Mouse (Mus musculus) kidney, embryonic 15.5 days (tissue): ENCODE measurements around the gene Bbs9. TPM values are rescaled to one million over a fixed set of nuclear protein-coding genes. Genes with fewer than 3 reads are reported as not detected.

ENCODE experiments used
- ATAC-seq: fragments of 200-750 bp; cut with Nextera tagmentation; replicated peaks from 2 replicates; pipeline ENCODE4 v1.8.0; 2017; ENCODE audit warnings: moderate TSS enrichment; ENCODE audit not compliant: low FRiP score
- H3K27ac ChIP-seq: fragments of 300-500 bp; sonication (generic); 2 replicates; pipeline ENCODE4 v1.5.1; 2015; ENCODE audit warnings: mild to moderate bottlenecking, inconsistent platforms
- H3K27me3 ChIP-seq: fragments of 300-500 bp; sonication (generic); 2 replicates; pipeline ENCODE4 v1.6.1; 2015; ENCODE audit warnings: inconsistent platforms
- H3K36me3 ChIP-seq: fragments of 300-500 bp; sonication (generic); 2 replicates; pipeline ENCODE4 v1.6.1; 2015; ENCODE audit warnings: inconsistent platforms
- H3K4me1 ChIP-seq: fragments of 300-500 bp; sonication (generic); 2 replicates; pipeline ENCODE4 v1.6.1; 2015; ENCODE audit warnings: inconsistent platforms
- H3K4me2 ChIP-seq: fragments of 300-500 bp; sonication (generic); 2 replicates; pipeline ENCODE4 v1.6.1; 2015; ENCODE audit warnings: moderate library complexity, mild to moderate bottlenecking, inconsistent platforms
- H3K4me3 ChIP-seq: fragments of 300-500 bp; sonication (generic); replicated peaks from 2 replicates; pipeline ENCODE4 v1.5.1; 2015; ENCODE audit warnings: mild to moderate bottlenecking, inconsistent platforms
- H3K9ac ChIP-seq: fragments of 300-500 bp; sonication (generic); 2 replicates; pipeline ENCODE4 v1.6.1; 2015; ENCODE audit warnings: mild to moderate bottlenecking, inconsistent platforms
- H3K9me3 ChIP-seq: fragments of 300-500 bp; sonication (generic); replicated peaks from 2 replicates; pipeline ENCODE4 v1.6.1; 2016; ENCODE audit warnings: inconsistent platforms
- WGBS: fragments of 180-500 bp; shearing (Covaris S2); methylation state at CpG from one replicate; pipeline ENCODE4 v1.1.7; 2015; ENCODE audit warnings: mixed read lengths; 5-methylcytosine and 5-hydroxymethylcytosine counted together
- polyA plus RNA-seq: library from polyadenylated mRNA; unstranded; fragments of >200 nt; fragmentation: Nextera tagmentation; extraction: Ambion mirVana; gene quantifications from 2 replicates; pipeline ENCODE4 v1.2.1, GENCODE M21; 2015

The Bbs9 gene
- polyA plus RNA-seq, 1 experiment from 2014 or later: 12.3 TPM

DNA sequence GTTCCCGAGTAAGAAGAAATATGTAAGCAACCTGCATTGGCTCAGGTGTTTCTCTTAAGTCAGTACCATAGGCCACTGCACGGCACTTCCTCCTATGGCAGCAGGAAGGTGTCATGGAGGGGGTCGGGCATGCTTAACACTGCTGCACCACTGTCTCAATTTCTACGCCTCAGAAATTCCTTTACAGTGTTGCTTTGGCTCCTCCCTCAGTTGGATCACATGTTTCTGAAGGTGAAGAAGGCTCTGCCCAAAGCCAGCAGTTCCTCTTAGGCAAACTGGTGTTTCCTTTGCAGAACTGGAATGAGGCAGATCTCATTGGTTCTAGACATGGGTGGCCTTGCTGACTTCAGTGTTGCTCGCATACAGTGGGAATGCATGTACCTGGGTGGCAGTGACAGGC, 332.2 kb downstream of the Bbs9 start:
- H3K4me3 ChIP-seq: no peak overlapping the region
- no peak for ATAC-seq
- no peak overlapping the region for H3K27ac ChIP-seq
- no peaks in the 10 kb centered on the region for H3K27me3 ChIP-seq
- H3K9me3 ChIP-seq: no peaks in the 10 kb centered on the region
- no peaks in the 10 kb centered on the region for H3K36me3 ChIP-seq
- no peak overlapping the region for H3K9ac ChIP-seq
- no peaks in the 10 kb centered on the region for H3K4me1 ChIP-seq
- H3K4me2 ChIP-seq: no peak overlapping the region
- WGBS: 81% methylated on average over 5 of the region's 5 CpGs

DNA sequence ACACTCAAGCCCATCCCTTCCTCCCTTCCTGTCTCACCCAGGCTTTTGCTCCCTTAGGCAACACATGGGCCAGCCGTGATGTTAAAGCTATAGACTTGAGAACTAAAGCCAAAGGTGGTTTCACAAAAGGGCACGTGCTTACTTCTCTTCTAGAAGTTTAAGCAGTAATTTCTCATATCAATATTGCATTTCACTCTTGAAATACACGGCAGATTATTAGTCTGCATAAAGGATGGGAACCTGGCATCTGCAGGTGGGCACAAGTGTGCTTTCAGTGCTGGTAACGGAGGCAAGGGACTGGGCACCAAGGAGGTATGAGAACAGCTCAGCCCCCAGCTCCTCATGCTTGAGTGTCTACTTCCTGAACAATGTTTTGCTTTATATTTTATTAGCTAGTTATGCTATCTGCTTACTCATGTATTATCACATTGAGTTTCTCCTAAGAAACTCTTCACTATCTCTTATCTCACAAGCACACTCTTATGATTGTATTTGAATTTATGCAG, 334.2 kb downstream of the Bbs9 start:
- Histone ChIP-seq H3K4me3 (no peak overlapping the region), H3K4me1 (peaks cover 1% of the 10 kb centered on the region; the same call in 1 of the 2 replicates), H3K9me3 (no peaks in the 10 kb centered on the region), H3K27ac (no peak overlapping the region), H3K4me2 (no peak overlapping the region), H3K9ac (no peak overlapping the region), H3K27me3 (no peaks in the 10 kb centered on the region), H3K36me3 (no peaks in the 10 kb centered on the region)
- WGBS: 90% methylated on average over 4 of the region's 4 CpGs
- no peak for ATAC-seq

DNA sequence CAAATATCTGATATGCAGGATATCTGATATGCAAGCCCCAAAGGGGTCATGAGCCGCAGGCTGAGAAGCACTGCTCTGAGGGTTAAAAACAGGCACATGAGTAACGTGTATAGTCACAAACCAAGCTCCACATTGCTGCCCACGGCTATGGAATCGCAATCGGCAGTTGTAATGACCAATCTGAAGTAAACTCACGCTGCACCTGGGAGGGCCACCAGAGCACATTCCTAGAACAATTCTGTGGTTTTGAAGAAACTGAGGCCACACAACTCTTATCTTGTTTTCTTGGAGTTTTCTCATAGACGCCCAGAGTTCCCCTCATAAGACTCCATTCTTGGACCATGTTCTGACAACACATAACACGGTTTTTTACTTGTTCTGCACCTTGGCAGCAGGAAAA, 334.9 kb downstream of the Bbs9 start:
- ATAC-seq: no peak
- no peak overlapping the region for H3K27ac ChIP-seq
- H3K9ac ChIP-seq: no peak overlapping the region
- H3K4me1 ChIP-seq: peaks cover 9% of the 10 kb centered on the region; the same call in 1 of the 2 replicates
- H3K4me2 ChIP-seq: no peak overlapping the region
- 86% methylated on average over 8 of the region's 8 CpGs for WGBS
- no peaks in the 10 kb centered on the region for H3K27me3 ChIP-seq
- no peaks in the 10 kb centered on the region for H3K9me3 ChIP-seq
- no peaks in the 10 kb centered on the region for H3K36me3 ChIP-seq
- H3K4me3 ChIP-seq: no peak overlapping the region

DNA sequence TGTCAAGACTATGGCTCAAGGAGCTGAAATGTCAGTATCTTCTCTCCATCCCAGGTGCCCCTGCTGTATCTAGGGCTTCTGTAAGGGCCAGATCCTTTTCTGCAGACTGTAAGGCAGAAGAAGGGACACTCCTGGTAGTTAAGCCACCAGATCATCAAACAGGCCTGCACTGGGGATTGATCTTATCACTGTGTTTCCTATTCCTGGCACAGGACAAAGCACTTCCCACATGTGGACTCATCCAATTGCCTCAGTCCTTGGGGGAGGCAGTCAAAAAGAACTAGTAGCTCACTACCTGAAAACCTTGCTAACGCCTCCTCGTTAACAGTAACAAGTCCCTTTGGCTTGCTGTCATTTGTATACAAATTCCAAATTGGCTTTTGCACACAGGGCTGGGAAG, 336.4 kb downstream of the Bbs9 start:
- Histone ChIP-seq H3K36me3 (no peaks in the 10 kb centered on the region), H3K4me2 (no peak overlapping the region), H3K4me1 (peaks cover 9% of the 10 kb centered on the region; the same call in 1 of the 2 replicates), H3K27ac (no peak overlapping the region), H3K9ac (no peak overlapping the region), H3K4me3 (no peak overlapping the region), H3K9me3 (no peaks in the 10 kb centered on the region), H3K27me3 (no peaks in the 10 kb centered on the region)
- ATAC-seq: no peak
- 82% methylated on average over 2 of the region's 2 CpGs for WGBS

DNA sequence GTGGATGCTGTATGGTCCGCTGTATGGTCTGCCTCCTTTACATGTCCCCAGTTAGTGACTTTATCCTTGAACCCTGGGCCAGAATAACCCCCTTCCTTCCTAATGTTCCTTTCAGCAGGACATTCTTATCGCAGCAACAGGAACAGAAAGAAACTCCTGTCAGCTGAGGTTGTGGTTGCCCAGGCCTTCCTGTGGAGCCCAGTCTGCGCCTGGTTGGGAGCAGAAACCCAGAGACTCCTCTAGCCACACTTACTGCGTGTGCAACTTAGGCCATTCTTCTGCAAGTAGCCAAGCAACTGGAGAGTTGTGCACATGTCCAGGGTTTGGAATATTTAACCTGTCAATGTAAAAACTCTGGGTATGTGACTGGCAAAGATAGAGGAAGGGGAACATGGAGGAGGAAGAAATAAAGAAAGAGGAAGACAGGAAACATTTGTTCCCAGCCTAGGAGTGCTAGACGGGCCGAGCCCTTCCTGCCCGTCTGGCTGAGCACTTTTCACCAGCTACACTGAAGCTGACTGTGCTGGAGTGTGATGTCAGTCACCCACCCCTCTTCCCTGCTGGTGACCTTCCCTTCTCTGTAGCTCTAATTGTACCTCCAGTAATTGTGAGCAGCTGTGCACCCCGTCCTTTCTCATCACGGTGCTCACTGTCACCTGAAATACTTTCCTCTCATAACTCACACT, 339.0 kb downstream of the Bbs9 start:
- H3K27ac ChIP-seq: no peak overlapping the region
- H3K27me3 ChIP-seq: no peaks in the 10 kb centered on the region
- H3K9ac ChIP-seq: no peak overlapping the region
- no peaks in the 10 kb centered on the region for H3K36me3 ChIP-seq
- H3K4me3 ChIP-seq: no peak overlapping the region
- peaks cover 9% of the 10 kb centered on the region; the same call in 1 of the 2 replicates for H3K4me1 ChIP-seq
- H3K4me2 ChIP-seq: no peak overlapping the region
- no peak; the same call in 1 of the 2 replicates for ATAC-seq
- no peaks in the 10 kb centered on the region for H3K9me3 ChIP-seq
- 35% methylated on average over 9 of the region's 9 CpGs for WGBS

DNA sequence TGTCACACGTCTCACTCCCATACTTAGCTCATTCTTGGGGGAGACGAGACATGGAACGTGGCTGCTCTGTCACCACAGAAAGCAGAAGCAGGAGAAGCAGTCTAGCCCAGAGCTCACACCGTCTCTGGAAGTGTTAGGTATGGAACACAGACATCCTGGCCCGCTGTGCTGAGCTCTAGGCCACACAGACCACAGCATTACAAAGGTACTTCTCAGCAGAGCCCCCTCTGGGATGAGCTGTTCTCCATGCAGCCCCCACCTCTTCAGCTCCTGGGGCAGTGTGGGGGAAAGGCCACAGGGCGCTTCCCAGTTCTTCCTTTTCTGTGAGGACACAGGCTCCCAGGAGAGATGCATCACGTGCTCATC, 339.6 kb downstream of the Bbs9 start:
- Histone ChIP-seq H3K27me3 (no peaks in the 10 kb centered on the region), H3K4me3 (no peak overlapping the region), H3K36me3 (no peaks in the 10 kb centered on the region), H3K4me2 (no peak overlapping the region), H3K4me1 (peaks cover 9% of the 10 kb centered on the region; the same call in 1 of the 2 replicates), H3K9me3 (no peaks in the 10 kb centered on the region), H3K27ac (no peak overlapping the region), H3K9ac (no peak overlapping the region)
- 44% methylated on average over 7 of the region's 7 CpGs for WGBS
- ATAC-seq: no peak; the same call in 1 of the 2 replicates

DNA sequence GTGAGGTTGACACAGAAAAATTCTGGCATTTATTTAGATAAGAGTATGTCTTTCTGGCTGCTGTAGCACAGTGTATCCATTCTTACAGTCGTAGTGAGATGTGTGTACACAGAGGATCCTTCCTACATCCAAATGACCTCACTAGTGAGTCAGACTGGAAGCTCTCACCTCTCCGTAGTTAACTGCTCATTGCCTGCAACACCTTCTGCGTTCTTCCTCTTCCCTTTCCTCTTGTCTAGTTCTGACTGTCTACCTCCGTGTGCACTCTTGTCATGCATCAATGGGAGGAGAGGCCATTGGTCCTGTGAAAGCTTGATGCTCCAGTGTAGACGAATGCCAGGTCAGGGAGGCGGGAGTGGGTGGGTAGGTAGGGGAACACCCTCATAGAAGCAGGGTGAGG, 344.0 kb downstream of the Bbs9 start:
- Histone ChIP-seq H3K4me3 (no peak overlapping the region), H3K9ac (no peak overlapping the region), H3K9me3 (no peaks in the 10 kb centered on the region), H3K27me3 (no peaks in the 10 kb centered on the region), H3K36me3 (no peaks in the 10 kb centered on the region), H3K4me1 (peaks cover 12% of the 10 kb centered on the region; the same call in 1 of the 2 replicates), H3K27ac (no peak overlapping the region), H3K4me2 (no peak overlapping the region)
- WGBS: 85% methylated on average over 6 of the region's 6 CpGs
- ATAC-seq: no peak

DNA sequence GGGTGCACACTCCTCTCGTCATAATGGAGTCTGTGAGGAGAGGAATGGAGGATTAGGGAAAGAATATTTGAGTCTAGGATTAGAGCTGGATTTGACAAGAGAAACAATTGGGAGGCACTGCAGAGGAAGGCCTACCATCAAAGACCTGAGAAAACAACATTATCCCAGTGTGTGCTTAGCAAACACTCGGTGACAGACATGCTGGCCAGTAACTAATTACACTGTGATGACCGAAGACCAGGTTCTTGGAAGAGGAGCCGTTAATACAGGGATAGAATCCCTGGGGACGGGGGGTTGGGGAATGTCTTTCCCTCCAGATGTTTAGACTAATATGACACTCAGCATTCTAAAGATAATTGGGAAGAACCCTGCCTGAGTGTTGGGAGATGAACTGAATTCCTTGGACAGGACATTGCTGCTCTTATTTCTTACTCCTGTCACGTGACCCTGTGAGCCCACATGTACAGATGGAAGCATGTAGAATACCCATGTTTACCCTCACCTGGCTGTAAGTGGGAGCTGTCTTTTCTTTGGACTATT, 345.2 kb downstream of the Bbs9 start:
- Histone ChIP-seq H3K4me3 (no peak overlapping the region), H3K4me1 (peaks cover 7% of the 10 kb centered on the region; the same call in 1 of the 2 replicates), H3K27me3 (no peaks in the 10 kb centered on the region), H3K4me2 (no peak overlapping the region), H3K36me3 (no peaks in the 10 kb centered on the region), H3K27ac (no peak overlapping the region), H3K9me3 (no peaks in the 10 kb centered on the region), H3K9ac (no peak overlapping the region)
- no peak for ATAC-seq
- 43% methylated on average over 6 of the region's 6 CpGs for WGBS

DNA sequence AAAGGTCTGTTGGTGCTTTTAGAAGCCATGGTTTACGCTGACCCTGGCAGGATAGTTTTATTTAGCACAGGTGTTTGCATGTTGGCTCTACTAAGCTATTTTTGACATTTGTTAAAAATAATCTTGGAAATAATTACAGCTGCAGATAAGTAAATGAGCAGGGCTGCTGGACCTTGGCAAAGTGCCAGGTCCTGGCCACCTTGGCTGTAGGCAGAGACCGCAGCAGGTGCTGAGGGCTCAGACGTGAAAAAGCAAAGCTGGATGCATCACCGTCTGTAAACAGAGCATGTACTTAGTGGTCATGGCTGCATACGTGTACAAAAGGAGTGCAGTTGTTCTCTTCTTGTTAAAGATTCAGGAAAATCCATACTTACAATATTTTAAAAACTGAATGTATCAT, 347.3 kb downstream of the Bbs9 start:
- H3K4me1 ChIP-seq: peaks cover 9% of the 10 kb centered on the region; the same call in 1 of the 2 replicates
- ATAC-seq: no peak

DNA sequence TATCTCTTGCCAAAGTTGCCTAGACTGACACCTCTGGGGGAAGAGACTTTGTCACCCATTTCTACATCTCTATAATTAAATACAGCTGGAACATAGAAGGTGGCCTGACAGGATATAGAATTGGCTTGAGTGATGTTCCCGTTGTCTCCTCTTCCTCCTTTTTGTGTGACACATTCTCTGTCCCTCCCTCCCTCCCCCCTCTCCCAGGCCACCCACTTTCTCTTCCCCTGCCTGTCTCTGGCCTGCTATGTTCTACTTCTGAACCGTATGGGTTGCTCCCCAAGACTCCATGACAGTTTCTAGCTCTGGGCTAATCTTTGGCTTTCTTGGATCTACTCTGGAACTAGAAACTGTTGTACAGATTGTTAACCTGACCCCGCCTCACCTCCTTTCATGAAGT, 348.3 kb downstream of the Bbs9 start:
- Histone ChIP-seq H3K27me3 (no peaks in the 10 kb centered on the region), H3K9ac (no peak overlapping the region), H3K9me3 (no peaks in the 10 kb centered on the region), H3K4me1 (peaks cover 9% of the 10 kb centered on the region; the same call in 1 of the 2 replicates), H3K4me2 (no peak overlapping the region), H3K36me3 (no peaks in the 10 kb centered on the region), H3K4me3 (no peak overlapping the region), H3K27ac (no peak overlapping the region)
- WGBS: 80% methylated on average over 3 of the region's 3 CpGs
- ATAC-seq: no peak

More for the DNA sequence above, 347.3 kb downstream of the Bbs9 start:
- no peak overlapping the region for H3K4me3 ChIP-seq
- H3K9ac ChIP-seq: no peak overlapping the region
- H3K9me3 ChIP-seq: no peaks in the 10 kb centered on the region
- no peaks in the 10 kb centered on the region for H3K27me3 ChIP-seq
- no peaks in the 10 kb centered on the region for H3K36me3 ChIP-seq
- WGBS: 65% methylated on average over 5 of the region's 5 CpGs
- no peak overlapping the region for H3K27ac ChIP-seq
- H3K4me2 ChIP-seq: no peak overlapping the region

DNA sequence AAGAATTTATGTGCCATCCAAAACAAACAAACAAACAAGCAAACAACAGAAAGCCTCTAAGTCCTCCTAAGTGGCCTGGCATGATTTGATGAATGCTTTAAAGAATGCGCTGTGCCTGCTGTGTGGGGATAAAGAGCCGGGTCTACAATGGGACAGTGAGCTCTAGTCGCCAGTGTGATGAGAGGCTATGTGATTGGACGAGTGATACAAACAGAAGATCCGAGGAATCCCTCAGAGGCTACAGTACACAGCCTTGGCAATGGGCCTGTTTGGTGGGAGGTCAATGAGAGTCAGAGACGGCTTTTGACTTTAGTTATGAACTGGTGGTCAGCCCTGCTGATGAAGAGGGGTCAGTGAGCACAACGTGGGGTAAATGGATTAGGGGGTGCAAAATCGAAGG, 349.4 kb downstream of the Bbs9 start:
- H3K27ac ChIP-seq: no peak overlapping the region
- no peak for ATAC-seq
- no peak overlapping the region for H3K9ac ChIP-seq
- no peaks in the 10 kb centered on the region for H3K27me3 ChIP-seq
- H3K4me1 ChIP-seq: peaks cover 9% of the 10 kb centered on the region; the same call in 1 of the 2 replicates
- no peak overlapping the region for H3K4me2 ChIP-seq
- 69% methylated on average over 8 of the region's 8 CpGs for WGBS
- H3K9me3 ChIP-seq: no peaks in the 10 kb centered on the region
- H3K4me3 ChIP-seq: no peak overlapping the region
- H3K36me3 ChIP-seq: no peaks in the 10 kb centered on the region

DNA sequence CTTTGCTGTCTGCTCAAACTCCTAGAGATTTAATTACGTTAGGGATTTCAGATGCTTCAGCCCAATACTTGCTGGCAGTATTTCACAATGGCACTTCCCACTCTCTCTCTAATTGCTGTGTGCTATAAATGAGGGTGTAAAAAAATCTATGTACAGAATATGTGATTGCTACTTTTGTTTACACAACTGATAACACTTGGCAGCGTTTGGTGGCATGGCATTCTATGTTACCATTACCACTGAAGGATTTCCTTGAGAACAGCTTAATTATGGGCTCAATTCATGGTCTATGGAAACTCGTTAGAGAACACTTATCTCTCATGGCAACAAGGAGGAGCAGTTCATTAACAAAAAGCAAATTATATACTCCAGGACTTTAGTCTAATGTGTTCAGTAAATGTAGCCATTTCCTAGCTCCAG, 351.1 kb downstream of the Bbs9 start:
- 41% methylated on average over 3 of the region's 3 CpGs for WGBS
- no peak for ATAC-seq
- H3K27ac ChIP-seq: no peak overlapping the region
- H3K9me3 ChIP-seq: no peaks in the 10 kb centered on the region
- H3K4me1 ChIP-seq: peaks cover 19% of the 10 kb centered on the region
- no peaks in the 10 kb centered on the region for H3K36me3 ChIP-seq
- no peaks in the 10 kb centered on the region for H3K27me3 ChIP-seq
- no peak overlapping the region for H3K9ac ChIP-seq
- no peak overlapping the region for H3K4me3 ChIP-seq
- H3K4me2 ChIP-seq: no peak overlapping the region
